Comparison of ENCODE assay signal across 8 mouse cellular contexts in the genomic region with DNA sequence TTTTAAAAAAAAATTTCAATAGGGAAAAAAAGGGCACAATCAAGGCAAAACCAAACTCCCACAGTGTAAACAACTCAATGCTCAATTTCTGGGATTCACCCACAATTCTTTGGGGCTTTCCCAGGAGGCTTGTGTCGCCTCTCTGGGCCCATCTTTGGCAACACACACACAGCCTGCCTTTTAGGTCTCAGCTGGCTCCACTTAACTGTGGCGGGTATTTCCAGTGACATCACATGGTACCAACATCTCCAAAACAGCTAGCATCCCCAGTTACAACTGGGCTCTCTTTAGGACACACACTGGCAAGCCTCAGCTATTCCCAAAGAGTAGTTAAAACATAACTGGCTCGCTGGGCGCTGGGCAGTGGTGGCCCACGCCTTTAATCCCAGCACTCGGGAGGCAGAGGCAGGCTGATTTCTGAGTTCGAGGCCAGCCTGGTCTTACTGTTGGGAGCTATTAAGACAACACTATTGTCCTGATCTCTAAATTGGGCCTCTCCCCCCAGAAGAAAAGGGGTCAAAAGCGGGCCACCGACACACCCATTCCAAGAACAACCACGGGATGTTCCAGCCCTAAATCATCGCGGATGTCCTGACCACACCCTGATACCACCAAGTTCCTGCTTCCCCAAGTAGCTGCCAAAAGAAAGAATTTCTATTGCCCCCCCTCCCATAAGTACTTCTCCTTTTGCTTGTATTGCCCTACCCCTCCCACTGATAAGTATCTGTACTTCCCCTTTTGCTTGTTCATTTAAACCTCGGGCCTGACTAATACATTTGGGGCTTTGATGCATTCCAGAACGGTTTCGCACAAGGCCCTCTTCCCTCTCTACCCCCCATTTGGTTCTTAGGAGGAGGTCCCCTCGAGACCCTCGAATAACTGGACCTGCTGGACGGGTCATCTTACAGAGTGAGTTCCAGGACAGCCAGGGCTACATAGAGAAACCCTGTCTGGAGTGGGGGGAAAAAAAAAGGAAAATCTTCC.
DNase-seq lines count a peak whose midpoint lies in the region; ATAC-seq lines count a peak whose summit lies in the region.
"Not testable (repeated sequence)": the region's sequence is repeated elsewhere in the genome, so short reads cannot be mapped to it uniquely, and the experiment has no call there.

No protein-coding gene starts in this region.

- peaks cover 68% of the 10 kb centered on the region for H3K36me3 ChIP-seq in ES-E14 (ENCODE audit: control insufficient read depth, insufficient read depth, low read length, poor library complexity, severe bottlenecking)
- peaks cover 86% of the 10 kb centered on the region for H3K36me3 ChIP-seq in liver, embryonic 13.5 days
- not testable (repeated sequence) for H3K36me3 ChIP-seq in midbrain, embryonic 11.5 days (ENCODE audit: control insufficient read depth, insufficient read depth, low read length)

- peak; percentile 74 for ATAC-seq in CD4-positive, CD25-positive, alpha-beta regulatory T cell, adult 4 months
- ATAC-seq in liver, embryonic 13.5 days (ENCODE audit: low read depth); midbrain, embryonic 11.5 days (ENCODE audit: low FRiP score): not testable (repeated sequence)

- H3K4me3 ChIP-seq in ES-E14 (ENCODE audit: insufficient read depth in 1 of 2, low read depth in 1 of 2, low read length in 2 of 2, poor library complexity in 1 of 2, severe bottlenecking in 1 of 2); liver, embryonic 13.5 days (replicated peaks); midbrain, embryonic 11.5 days (ENCODE audit: low read depth, low read length): not testable (repeated sequence)

- H3K27me3 ChIP-seq in liver, embryonic 13.5 days; midbrain, embryonic 11.5 days (ENCODE audit: control insufficient read depth, insufficient read depth, low read length): not testable (repeated sequence)

- WGBS in liver, embryonic 13.5 days (ENCODE audit: insufficient replicate concordance): 71% methylated on average over 18 of the region's 18 CpGs
- 94% methylated on average over 18 of the region's 18 CpGs for WGBS in midbrain, embryonic 11.5 days

- H3K9ac ChIP-seq in ES-E14 (ENCODE audit: insufficient read depth, low read depth, low read length, poor library complexity, severe bottlenecking); liver, embryonic 13.5 days; midbrain, embryonic 11.5 days (ENCODE audit: low read length): not testable (repeated sequence)

- DNase-seq in B cell, adult 2 months: peak; percentile 59 to 63
- not testable (repeated sequence) for DNase-seq in ES-E14 (ENCODE audit: low read depth, low spot score); liver, embryonic 13.5 days
- peak; percentile 31 for DNase-seq in T-cell, adult 2 months (ENCODE audit: low spot score)
- peak; percentile 93 for DNase-seq in heart, adult 11 months
- peak; percentile 35 for DNase-seq in midbrain, embryonic 11.5 days (ENCODE audit: low spot score, missing footprints)
- DNase-seq in natural killer cell, adult 2 months (ENCODE audit: low spot score in 2 of 2): peak; percentile 39 to 42

- in situ Hi-C loops in ES-E14 (cut with MboI; ENCODE audit: low sequenced_read_pairs in 2 of 2, unreplicated experiment in 2 of 2): not testable (repeated sequence)

- H3K4me1 ChIP-seq in ES-E14 (ENCODE audit: control insufficient read depth in 2 of 2, insufficient read depth in 2 of 2, low read length in 2 of 2, poor library complexity in 1 of 2); midbrain, embryonic 11.5 days (ENCODE audit: control insufficient read depth, insufficient read depth, low read length): not testable (repeated sequence)
- peaks cover 18% of the 10 kb centered on the region for H3K4me1 ChIP-seq in liver, embryonic 13.5 days (replicated peaks)

- H3K9me3 ChIP-seq in ES-E14 (ENCODE audit: control insufficient read depth, insufficient read depth, low read depth, low read length); liver, embryonic 13.5 days (replicated peaks); midbrain, embryonic 11.5 days (ENCODE audit: control insufficient read depth, low read length): not testable (repeated sequence)

- not testable (repeated sequence) for H3K4me2 ChIP-seq in liver, embryonic 13.5 days; midbrain, embryonic 11.5 days

- H3K27ac ChIP-seq in ES-E14 (ENCODE audit: insufficient read depth, low read depth, low read length, poor library complexity, severe bottlenecking): peak overlapping the region; percentile 1; the same call in 1 of the 2 replicates
- peak overlapping the region; percentile 36; the same call in 1 of the 2 replicates for H3K27ac ChIP-seq in liver, embryonic 13.5 days
- not testable (repeated sequence) for H3K27ac ChIP-seq in midbrain, embryonic 11.5 days (ENCODE audit: low read depth, low read length)
